Mouse (Mus musculus) induced T-regulatory cell, adult 2 months (primary cell): ENCODE results near the gene Sardh.

Experiments
- DNase-seq: peaks from one replicate; pipeline ENCODE4 v3.0.0-alpha.2; 2012; ENCODE audit warnings: low read depth

Sardh gene

GRCm38 (mm10) chr2:27248211-27248610, at the start of gene Sardh:
TSS of gene Sardh (minus strand) at chr2:27248337.
- DNase-seq = no peak

- DNase-seq = peak; percentile 36
These were observed 48.7 kb upstream of the Sardh start for GRCm38 (mm10) chr2:27296656-27297406.

GRCm38 (mm10) chr2:27294777-27295176, 46.6 kb upstream of the Sardh start:
- DNase-seq = peak; percentile 14

- DNase-seq = peak; percentile 89
These were observed 40.9 kb upstream of the Sardh start for GRCm38 (mm10) chr2:27289019-27289418.

GRCm38 (mm10) chr2:27286971-27287710, 39.0 kb upstream of the Sardh start:
- no peak for DNase-seq

GRCm38 (mm10) chr2:27284441-27284840, 36.3 kb upstream of the Sardh start:
- no peak for DNase-seq

- DNase-seq = no peak
These were observed 33.6 kb upstream of the Sardh start for GRCm38 (mm10) chr2:27281771-27282170.

GRCm38 (mm10) chr2:27280920-27281611, 32.9 kb upstream of the Sardh start:
- DNase-seq = peak; percentile 84

GRCm38 (mm10) chr2:27278859-27279258, 30.7 kb upstream of the Sardh start:
- DNase-seq = no peak

GRCm38 (mm10) chr2:27268325-27268724, 20.2 kb upstream of the Sardh start:
- DNase-seq = no peak

GRCm38 (mm10) chr2:27265819-27266218, 17.7 kb upstream of the Sardh start:
- DNase-seq = no peak

GRCm38 (mm10) chr2:27262984-27263383, 14.8 kb upstream of the Sardh start:
- DNase-seq = no peak

GRCm38 (mm10) chr2:27251434-27251833, 3.3 kb upstream of the Sardh start:
- peak; percentile 18 for DNase-seq

- DNase-seq = no peak
These were observed 662 bp downstream of the Sardh start for GRCm38 (mm10) chr2:27247487-27247863.

GRCm38 (mm10) chr2:27246712-27247486, 1.2 kb downstream of the Sardh start:
- no peak for DNase-seq

- no peak for DNase-seq
These were observed 2.2 kb downstream of the Sardh start for GRCm38 (mm10) chr2:27245947-27246346.

GRCm38 (mm10) chr2:27237342-27237741, 10.8 kb downstream of the Sardh start:
- DNase-seq = peak; percentile 72

- DNase-seq = peak; percentile 30
These were observed 12.4 kb downstream of the Sardh start for GRCm38 (mm10) chr2:27235729-27236128.

- no peak for DNase-seq
These were observed 15.8 kb downstream of the Sardh start for GRCm38 (mm10) chr2:27232376-27232775.

GRCm38 (mm10) chr2:27229481-27230105, 18.5 kb downstream of the Sardh start:
- DNase-seq = no peak

- DNase-seq = no peak
These were observed 19.2 kb downstream of the Sardh start for GRCm38 (mm10) chr2:27228809-27229480.
